Mouse (Mus musculus) neural tube, embryonic 11.5 days (tissue): Measurements from ENCODE around the gene Itga8. TPM values are rescaled to one million over a fixed set of nuclear protein-coding genes. Genes with fewer than 3 reads are reported as not detected.

Experiments
- ATAC-seq: fragments of 200-750 bp; cut with Nextera tagmentation; 2 replicates; pipeline ENCODE4 v1.8.0; 2017; ENCODE audit warnings: moderate number of reproducible peaks, mild to moderate bottlenecking, moderate TSS enrichment, moderate library complexity; ENCODE audit not compliant: insufficient read depth, low FRiP score, low TSS enrichment
- DNase-seq: peaks from one replicate; pipeline ENCODE4 v3.0.0-alpha.2; 2015; ENCODE audit warnings: low spot score
- H3K27ac ChIP-seq: fragments of 300-500 bp; sonication (generic); 2 replicates; pipeline ENCODE4 v1.5.1; 2014; ENCODE audit warnings: low read depth, mild to moderate bottlenecking, low read length
- H3K27me3 ChIP-seq: fragments of 300-500 bp; sonication (generic); 2 replicates; pipeline ENCODE4 v1.6.1; 2014; ENCODE audit warnings: mild to moderate bottlenecking, low read length, mixed read lengths; ENCODE audit not compliant: control insufficient read depth, insufficient read depth
- H3K36me3 ChIP-seq: fragments of 300-500 bp; sonication (generic); 2 replicates; pipeline ENCODE4 v1.6.1; 2014; ENCODE audit warnings: mild to moderate bottlenecking, low read length, moderate library complexity, mixed read lengths; ENCODE audit not compliant: control insufficient read depth, insufficient read depth
- H3K4me1 ChIP-seq: fragments of 300-500 bp; sonication (generic); 2 replicates; pipeline ENCODE4 v1.6.1; 2014; ENCODE audit warnings: low read length, mixed read lengths; ENCODE audit not compliant: control insufficient read depth, insufficient read depth
- H3K4me2 ChIP-seq: fragments of 300-500 bp; sonication (generic); 2 replicates; pipeline ENCODE4 v1.6.1; 2014; ENCODE audit warnings: low read depth, mild to moderate bottlenecking, moderate library complexity
- H3K4me3 ChIP-seq: fragments of 300-500 bp; sonication (generic); 2 replicates; pipeline ENCODE4 v1.5.1; 2014; ENCODE audit warnings: low read depth, low read length
- H3K9ac ChIP-seq: fragments of 300-500 bp; sonication (generic); 2 replicates; pipeline ENCODE4 v1.6.1; 2014; ENCODE audit warnings: mild to moderate bottlenecking, low read length
- H3K9me3 ChIP-seq: fragments of 300-500 bp; sonication (generic); 2 replicates; pipeline ENCODE4 v1.6.1; 2016; ENCODE audit warnings: low read length; ENCODE audit not compliant: control insufficient read depth
- WGBS: fragments of 180-500 bp; shearing (Covaris S2); extraction: QIAGEN DNeasy Blood & Tissue Kit; methylation state at CpG from one replicate; pipeline ENCODE4 v1.1.7; 2014; 5-methylcytosine and 5-hydroxymethylcytosine counted together
- polyA plus RNA-seq: library from polyadenylated mRNA; unstranded; fragments of >200 nt; fragmentation: Nextera tagmentation; extraction: Ambion mirVana; gene quantifications from 2 replicates; pipeline ENCODE4 v1.2.1, GENCODE M21; 2014

Gene Itga8
- polyA plus RNA-seq, 1 experiment from 2014 or later, result 8.2 TPM

- no peaks in the 10 kb centered on the region for H3K9me3 ChIP-seq
- H3K27ac ChIP-seq, result no peak overlapping the region
- ATAC-seq, result no peak
- WGBS, result 63% methylated on average over 1 of the region's 2 CpGs
- no peak overlapping the region for H3K9ac ChIP-seq
- H3K4me2 ChIP-seq, result no peak overlapping the region
- no peaks in the 10 kb centered on the region for H3K36me3 ChIP-seq
- no peak overlapping the region for H3K4me3 ChIP-seq
- no peaks in the 10 kb centered on the region for H3K27me3 ChIP-seq
- DNase-seq, result no peak
- H3K4me1 ChIP-seq, result no peaks in the 10 kb centered on the region
Measured at GRCm38 (mm10) chr2:12227243-12227642, 74.5 kb downstream of the Itga8 start.

- Histone ChIP-seq H3K36me3 (no peaks in the 10 kb centered on the region), H3K4me2 (no peak overlapping the region), H3K9me3 (no peaks in the 10 kb centered on the region), H3K27me3 (no peaks in the 10 kb centered on the region), H3K27ac (no peak overlapping the region), H3K4me3 (no peak overlapping the region), H3K9ac (no peak overlapping the region), H3K4me1 (no peaks in the 10 kb centered on the region)
- 95% methylated on average over 1 of the region's 1 CpGs for WGBS
- DNase-seq (no peak), ATAC-seq (no peak)
Measured at GRCm38 (mm10) chr2:12226367-12226766, 75.4 kb downstream of the Itga8 start.

- no peaks in the 10 kb centered on the region for H3K9me3 ChIP-seq
- no peak overlapping the region for H3K4me2 ChIP-seq
- H3K27ac ChIP-seq, result no peak overlapping the region
- WGBS, result 77% methylated on average over 2 of the region's 2 CpGs
- no peaks in the 10 kb centered on the region for H3K27me3 ChIP-seq
- H3K9ac ChIP-seq, result no peak overlapping the region
- no peaks in the 10 kb centered on the region for H3K36me3 ChIP-seq
- H3K4me3 ChIP-seq, result no peak overlapping the region
- no peaks in the 10 kb centered on the region for H3K4me1 ChIP-seq
- DNase-seq (no peak), ATAC-seq (no peak)
Measured at GRCm38 (mm10) chr2:12221671-12222070, 80.1 kb downstream of the Itga8 start.

- 87% methylated on average over 4 of the region's 4 CpGs for WGBS
- Histone ChIP-seq H3K9ac (no peak overlapping the region), H3K27me3 (no peaks in the 10 kb centered on the region), H3K4me3 (no peak overlapping the region), H3K36me3 (no peaks in the 10 kb centered on the region), H3K4me2 (no peak overlapping the region), H3K9me3 (no peaks in the 10 kb centered on the region), H3K27ac (no peak overlapping the region), H3K4me1 (no peaks in the 10 kb centered on the region)
- ATAC-seq, result no peak
- DNase-seq, result no peak
Measured at GRCm38 (mm10) chr2:12213464-12213790, 88.3 kb downstream of the Itga8 start.

GRCm38 (mm10) chr2:12212662-12213463 lies 88.9 kb downstream of the Itga8 start:
- no peaks in the 10 kb centered on the region for H3K27me3 ChIP-seq
- no peak overlapping the region for H3K4me2 ChIP-seq
- no peak overlapping the region for H3K27ac ChIP-seq
- H3K9ac ChIP-seq, result no peak overlapping the region
- H3K9me3 ChIP-seq, result no peaks in the 10 kb centered on the region
- no peaks in the 10 kb centered on the region for H3K4me1 ChIP-seq
- H3K36me3 ChIP-seq, result no peaks in the 10 kb centered on the region
- 70% methylated on average over 3 of the region's 3 CpGs for WGBS
- DNase-seq (no peak), ATAC-seq (no peak)
- H3K4me3 ChIP-seq, result no peak overlapping the region

GRCm38 (mm10) chr2:12208142-12208541 lies 93.6 kb downstream of the Itga8 start:
- H3K4me3 ChIP-seq, result no peak overlapping the region
- 83% methylated on average over 6 of the region's 6 CpGs for WGBS
- H3K9ac ChIP-seq, result no peak overlapping the region
- H3K9me3 ChIP-seq, result no peaks in the 10 kb centered on the region
- no peak overlapping the region for H3K4me2 ChIP-seq
- H3K27me3 ChIP-seq, result no peaks in the 10 kb centered on the region
- DNase-seq, result no peak
- no peaks in the 10 kb centered on the region for H3K4me1 ChIP-seq
- no peak overlapping the region for H3K27ac ChIP-seq
- H3K36me3 ChIP-seq, result no peaks in the 10 kb centered on the region
- no peak for ATAC-seq

GRCm38 (mm10) chr2:12206353-12206752 lies 95.4 kb downstream of the Itga8 start:
- H3K4me1 ChIP-seq, result no peaks in the 10 kb centered on the region
- H3K4me3 ChIP-seq, result no peak overlapping the region
- H3K9me3 ChIP-seq, result no peaks in the 10 kb centered on the region
- no peaks in the 10 kb centered on the region for H3K36me3 ChIP-seq
- no peak overlapping the region for H3K27ac ChIP-seq
- no peak overlapping the region for H3K9ac ChIP-seq
- WGBS, result 67% methylated on average over 5 of the region's 5 CpGs
- DNase-seq (no peak), ATAC-seq (no peak)
- no peaks in the 10 kb centered on the region for H3K27me3 ChIP-seq
- H3K4me2 ChIP-seq, result no peak overlapping the region

GRCm38 (mm10) chr2:12205875-12206274 lies 95.8 kb downstream of the Itga8 start:
- H3K9me3 ChIP-seq, result no peaks in the 10 kb centered on the region
- H3K4me1 ChIP-seq, result no peaks in the 10 kb centered on the region
- H3K27ac ChIP-seq, result no peak overlapping the region
- H3K4me3 ChIP-seq, result no peak overlapping the region
- 47% methylated on average over 5 of the region's 5 CpGs for WGBS
- no peaks in the 10 kb centered on the region for H3K27me3 ChIP-seq
- DNase-seq (no peak), ATAC-seq (no peak)
- H3K4me2 ChIP-seq, result no peak overlapping the region
- no peaks in the 10 kb centered on the region for H3K36me3 ChIP-seq
- H3K9ac ChIP-seq, result no peak overlapping the region

GRCm38 (mm10) chr2:12203231-12203630 lies 98.5 kb downstream of the Itga8 start:
- no peak overlapping the region for H3K4me2 ChIP-seq
- no peak overlapping the region for H3K9ac ChIP-seq
- no peak overlapping the region for H3K27ac ChIP-seq
- DNase-seq (no peak), ATAC-seq (no peak)
- no peaks in the 10 kb centered on the region for H3K4me1 ChIP-seq
- WGBS, result 89% methylated on average over 10 of the region's 10 CpGs
- H3K27me3 ChIP-seq, result no peaks in the 10 kb centered on the region
- H3K36me3 ChIP-seq, result no peaks in the 10 kb centered on the region
- no peak overlapping the region for H3K4me3 ChIP-seq
- H3K9me3 ChIP-seq, result no peaks in the 10 kb centered on the region
